Mouse (Mus musculus) urinary bladder, adult 18-20 months (tissue): Measurements from ENCODE around the gene Crabp1.

ENCODE experiments used
- DNase-seq, 2 experiments: peaks; one replicate each; pipeline ENCODE4 v3.0.0; 2022; ENCODE audit warnings: low spot score in 2 of 2, mixed read lengths in 2 of 2

Crabp1 gene

GRCm38 (mm10) chr9:54770140-54770780 lies 5.7 kb downstream of the Crabp1 start:
- no peak for DNase-seq

GRCm38 (mm10) chr9:54776451-54776982 lies 12.0 kb downstream of the Crabp1 start:
- DNase-seq: no peak

GRCm38 (mm10) chr9:54779280-54779679 lies 14.7 kb downstream of the Crabp1 start:
- no peak for DNase-seq

- DNase-seq: no peak
Observed at GRCm38 (mm10) chr9:54782504-54782903, 18.0 kb downstream of the Crabp1 start.

- DNase-seq: no peak
Observed at GRCm38 (mm10) chr9:54784003-54784402, 19.5 kb downstream of the Crabp1 start.

GRCm38 (mm10) chr9:54785215-54785614 lies 20.7 kb downstream of the Crabp1 start:
- DNase-seq: no peak

GRCm38 (mm10) chr9:54786083-54786482 lies 21.5 kb downstream of the Crabp1 start:
- no peak for DNase-seq

- no peak for DNase-seq
Observed at GRCm38 (mm10) chr9:54787760-54788159, 23.2 kb downstream of the Crabp1 start.

- no peak for DNase-seq
Observed at GRCm38 (mm10) chr9:54790271-54790670, 25.7 kb downstream of the Crabp1 start.

- DNase-seq: no peak
Observed at GRCm38 (mm10) chr9:54801460-54801961, 37.0 kb downstream of the Crabp1 start.

GRCm38 (mm10) chr9:54802749-54803679 lies 38.5 kb downstream of the Crabp1 start:
- DNase-seq: no peak

- DNase-seq: no peak
Observed at GRCm38 (mm10) chr9:54804351-54804750, 39.8 kb downstream of the Crabp1 start.

GRCm38 (mm10) chr9:54807761-54808160 lies 43.2 kb downstream of the Crabp1 start:
- no peak for DNase-seq

GRCm38 (mm10) chr9:54809953-54810352 lies 45.4 kb downstream of the Crabp1 start:
- DNase-seq: no peak

- DNase-seq: no peak
Observed at GRCm38 (mm10) chr9:54816508-54817201, 52.1 kb downstream of the Crabp1 start.

- DNase-seq: no peak
Observed at GRCm38 (mm10) chr9:54821442-54822100, 57.0 kb downstream of the Crabp1 start.
